Mouse (Mus musculus): ENCODE measurements around the gene Itga3. TPM values are rescaled to one million over a fixed set of nuclear protein-coding genes. Genes with fewer than 3 reads are reported as not detected.

The Itga3 gene
- polyA plus RNA-seq, 1 experiment from 2014 or later, result 0.06 TPM

DNA sequence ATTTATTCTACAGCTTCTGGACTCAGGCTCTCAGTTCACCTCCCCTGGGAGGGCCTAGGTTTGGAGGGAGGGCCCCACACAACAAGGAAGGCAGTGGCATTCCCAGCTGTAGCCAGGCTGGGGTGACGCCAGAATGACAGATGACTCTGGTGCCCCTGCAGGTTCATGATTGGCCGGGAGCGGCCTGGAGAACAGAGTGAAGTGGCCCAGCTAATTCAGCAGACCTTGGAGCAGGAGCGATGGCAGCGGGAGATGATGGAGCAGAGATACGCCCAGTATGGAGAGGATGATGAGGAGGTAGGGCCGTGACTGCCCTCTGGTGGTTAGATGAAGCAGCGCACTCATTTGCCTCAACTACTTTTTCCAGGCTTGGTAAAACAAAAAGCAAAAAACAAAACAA lies 75.5 kb downstream of the Itga3 start:
- Histone ChIP-seq H3K27ac (no peak overlapping the region), H3K79me2 (ENCODE audit: inconsistent target) (peaks cover 39% of the 10 kb centered on the region), H3K36me3 (ENCODE audit: inconsistent target) (peaks cover 89% of the 10 kb centered on the region), H3K4me3 (ENCODE audit: inconsistent target) (no peak overlapping the region)
- WGBS (ENCODE audit: missing documents), result 14% methylated on average over 8 of the region's 8 CpGs

DNA sequence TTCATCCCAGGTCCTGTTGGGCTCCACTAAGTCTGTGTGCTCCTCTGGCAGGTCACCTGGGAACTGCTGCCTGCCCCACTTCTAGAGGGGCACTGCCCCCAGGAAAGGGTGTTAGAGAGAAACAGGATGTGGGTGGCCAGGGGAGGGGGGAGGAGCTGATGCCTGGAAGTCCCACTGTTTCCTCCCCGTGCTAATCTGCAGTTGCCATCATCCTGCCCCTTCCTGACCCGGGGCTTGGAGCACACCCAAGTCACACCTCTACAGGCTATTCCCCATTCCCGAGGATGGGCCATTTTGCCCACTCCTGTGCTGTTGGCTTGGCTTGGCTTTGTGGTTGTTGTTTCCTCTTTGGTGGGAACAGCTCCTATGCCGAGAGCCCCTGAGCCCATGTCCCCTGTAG lies 76.1 kb downstream of the Itga3 start:
- Histone ChIP-seq H3K4me3 (ENCODE audit: inconsistent target) (no peak overlapping the region), H3K79me2 (ENCODE audit: inconsistent target) (peaks cover 44% of the 10 kb centered on the region), H3K27ac (no peak overlapping the region), H3K36me3 (ENCODE audit: inconsistent target) (peaks cover 89% of the 10 kb centered on the region)
- 9% methylated on average over 4 of the region's 4 CpGs for WGBS (ENCODE audit: missing documents)

DNA sequence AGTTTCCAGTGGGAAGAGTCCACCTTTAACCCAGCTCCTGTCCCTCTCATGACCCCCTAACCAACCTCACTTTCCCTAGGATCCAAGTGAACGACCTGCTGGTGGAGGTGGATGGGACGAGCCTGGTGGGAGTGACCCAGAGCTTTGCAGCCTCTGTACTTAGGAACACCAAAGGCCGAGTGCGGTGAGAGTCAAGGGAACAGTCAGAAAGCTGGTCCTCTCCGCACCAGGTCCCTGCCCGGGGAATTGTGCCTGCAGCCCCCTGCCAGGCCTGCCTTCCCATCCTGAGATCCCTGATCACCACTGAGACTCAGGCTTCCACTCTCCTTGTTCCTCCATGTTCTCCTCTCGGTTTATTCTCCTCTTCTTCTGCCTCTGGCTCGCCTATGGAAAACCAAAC lies 76.5 kb downstream of the Itga3 start:
- peaks cover 85% of the 10 kb centered on the region for H3K36me3 ChIP-seq (ENCODE audit: inconsistent target)
- H3K79me2 ChIP-seq (ENCODE audit: inconsistent target), result peaks cover 49% of the 10 kb centered on the region
- no peak overlapping the region for H3K27ac ChIP-seq
- 52% methylated on average over 8 of the region's 8 CpGs for WGBS (ENCODE audit: missing documents)
- H3K4me3 ChIP-seq (ENCODE audit: inconsistent target), result no peak overlapping the region

DNA sequence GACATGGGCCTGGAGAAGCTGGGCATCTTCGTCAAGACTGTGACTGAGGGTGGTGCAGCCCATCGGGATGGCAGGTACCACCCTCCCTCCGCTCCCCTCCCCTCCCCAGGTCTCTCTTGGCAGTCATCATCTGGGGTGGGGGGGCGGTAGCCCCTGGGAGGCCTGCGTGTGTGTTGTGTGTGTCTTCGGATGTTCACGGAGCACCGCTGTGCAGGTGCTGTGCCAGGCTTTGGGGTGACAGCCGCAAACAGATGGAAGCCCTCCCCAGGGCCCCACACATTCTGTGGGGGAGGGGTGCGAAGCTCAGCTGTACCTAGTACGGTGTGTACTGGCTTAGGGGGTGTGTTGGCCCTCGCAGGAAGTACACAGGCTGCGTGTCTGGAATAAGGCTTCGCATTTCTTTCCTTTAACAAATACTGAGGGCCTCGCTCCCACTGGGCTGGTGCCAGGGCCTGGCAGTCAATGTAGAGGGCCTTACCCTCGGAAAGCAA lies 78.5 kb downstream of the Itga3 start:
- no peak overlapping the region for H3K27ac ChIP-seq
- WGBS (ENCODE audit: missing documents), result 64% methylated on average over 16 of the region's 16 CpGs
- H3K36me3 ChIP-seq (ENCODE audit: inconsistent target), result peaks cover 67% of the 10 kb centered on the region
- H3K4me3 ChIP-seq (ENCODE audit: inconsistent target), result no peak overlapping the region
- peaks cover 69% of the 10 kb centered on the region for H3K79me2 ChIP-seq (ENCODE audit: inconsistent target)

DNA sequence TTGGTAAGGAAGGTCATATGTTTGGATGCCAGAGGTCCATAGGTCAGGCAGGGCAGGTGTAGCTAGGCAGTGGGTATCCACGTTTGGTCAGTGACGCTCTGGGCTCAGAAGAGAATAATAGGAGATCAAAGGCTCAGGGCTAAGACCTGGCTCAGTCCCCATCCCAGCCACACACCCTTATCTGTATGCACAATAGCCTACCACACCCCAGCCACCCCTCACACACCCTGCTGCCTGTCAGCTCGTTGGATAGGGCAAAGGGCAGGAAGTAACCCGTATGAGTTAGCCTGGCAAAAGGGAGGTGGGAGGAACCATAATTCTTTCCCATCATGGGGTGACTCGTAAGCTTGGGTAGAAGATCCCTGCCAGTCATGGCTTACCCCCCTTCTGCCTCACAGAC lies 79.0 kb downstream of the Itga3 start:
- peaks cover 62% of the 10 kb centered on the region for H3K36me3 ChIP-seq (ENCODE audit: inconsistent target)
- H3K4me3 ChIP-seq (ENCODE audit: inconsistent target), result no peak overlapping the region
- H3K27ac ChIP-seq, result no peak overlapping the region
- WGBS (ENCODE audit: missing documents), result 56% methylated on average over 5 of the region's 5 CpGs
- peaks cover 74% of the 10 kb centered on the region for H3K79me2 ChIP-seq (ENCODE audit: inconsistent target)

DNA sequence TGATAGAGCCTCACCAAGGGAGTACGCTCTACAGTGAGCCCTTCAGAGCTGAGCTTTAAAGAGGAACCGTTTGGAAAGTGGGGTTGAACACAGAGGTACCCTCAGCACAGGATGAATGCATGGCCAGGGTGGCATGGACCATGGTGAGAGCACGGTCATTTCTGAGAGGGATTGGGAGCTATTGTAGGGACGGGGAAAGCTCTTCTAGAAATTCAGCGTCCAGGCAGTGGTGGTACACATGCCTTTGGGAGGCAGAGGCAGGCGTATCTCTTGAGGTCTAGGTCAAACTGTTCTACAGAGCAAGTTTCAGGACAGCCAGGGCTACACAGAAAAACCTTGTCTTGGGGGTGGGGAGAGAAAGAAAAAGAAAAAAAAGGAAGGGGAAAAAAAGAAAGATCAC lies 79.6 kb downstream of the Itga3 start:
- WGBS (ENCODE audit: missing documents), result 72% methylated on average over 6 of the region's 6 CpGs
- Histone ChIP-seq H3K4me3 (ENCODE audit: inconsistent target) (no peak overlapping the region), H3K79me2 (ENCODE audit: inconsistent target) (peaks cover 79% of the 10 kb centered on the region), H3K36me3 (ENCODE audit: inconsistent target) (peaks cover 56% of the 10 kb centered on the region), H3K27ac (no peak overlapping the region)

DNA sequence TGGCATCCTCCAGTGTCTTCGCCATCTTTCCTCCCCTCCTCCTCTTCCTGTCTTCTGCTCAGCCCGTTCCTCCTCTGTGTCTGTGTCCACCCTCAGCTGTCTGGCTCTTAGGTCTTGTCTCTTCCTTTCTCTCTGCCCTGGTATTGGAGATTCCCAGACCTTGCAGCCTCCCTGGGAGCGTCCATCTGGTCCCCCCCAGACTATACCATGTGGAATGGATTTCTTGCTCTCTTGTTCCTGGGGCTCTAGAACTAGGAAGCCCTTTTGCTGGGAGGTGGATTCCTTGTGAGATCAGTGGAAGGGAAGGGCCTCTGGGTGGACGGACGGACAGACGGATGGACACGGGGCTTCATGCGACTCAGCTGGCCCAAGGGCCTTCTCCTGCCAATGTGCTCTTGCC lies 80.5 kb downstream of the Itga3 start:
- peaks cover 48% of the 10 kb centered on the region; the same call in 1 of the 2 replicates for H3K36me3 ChIP-seq (ENCODE audit: inconsistent target)

DNA sequence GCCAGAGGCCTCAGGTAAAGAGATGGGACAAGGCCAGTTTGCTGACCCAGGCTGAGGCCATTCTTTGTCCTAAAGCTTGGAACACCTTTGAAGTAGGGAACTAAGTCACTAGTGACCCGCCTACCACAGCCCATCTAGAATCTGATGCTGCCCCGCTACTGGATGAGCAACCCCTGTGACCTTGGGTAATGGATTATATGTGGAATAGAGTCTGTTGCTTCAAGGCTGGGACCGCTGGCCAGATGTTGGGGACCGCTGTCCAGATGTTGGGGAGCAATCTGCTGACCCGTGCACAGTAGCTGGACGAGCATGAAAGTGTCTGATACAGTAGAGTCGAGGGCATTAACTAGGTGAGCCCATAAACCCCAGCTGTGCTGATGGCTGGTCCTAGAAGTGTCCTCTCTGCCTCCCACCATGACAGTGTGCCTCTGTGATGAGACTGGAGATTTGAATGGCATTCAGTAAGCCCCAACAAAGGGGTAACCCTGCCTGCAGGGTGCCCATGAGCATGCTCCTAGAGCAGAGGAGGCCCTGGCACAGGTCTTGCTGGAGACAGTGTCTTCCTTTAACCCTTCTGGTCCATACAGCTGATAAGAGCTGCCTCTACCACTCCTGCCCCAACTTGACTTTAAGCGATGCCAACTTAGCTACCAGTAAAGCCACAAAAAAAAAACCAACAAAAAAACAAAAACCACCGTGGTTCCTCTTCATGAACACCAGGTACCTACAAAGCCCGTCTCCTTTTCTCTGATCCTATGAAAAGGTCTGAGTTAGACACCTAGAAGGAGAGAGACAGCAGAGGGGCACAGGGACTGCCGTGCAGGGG lies 81.4 kb downstream of the Itga3 start:
- Histone ChIP-seq H3K4me3 (ENCODE audit: inconsistent target) (peak overlapping the region; percentile 70), H3K79me2 (ENCODE audit: inconsistent target) (peaks cover 85% of the 10 kb centered on the region), H3K27ac (peak overlapping the region; percentile 93), H3K36me3 (ENCODE audit: inconsistent target) (peaks cover 40% of the 10 kb centered on the region; the same call in 1 of the 2 replicates)
- 47% methylated on average over 11 of the region's 11 CpGs for WGBS (ENCODE audit: missing documents)

More for the DNA sequence above, 80.5 kb downstream of the Itga3 start:
- Histone ChIP-seq H3K79me2 (ENCODE audit: inconsistent target) (peaks cover 84% of the 10 kb centered on the region), H3K27ac (no peak overlapping the region), H3K4me3 (ENCODE audit: inconsistent target) (no peak overlapping the region)
- 81% methylated on average over 8 of the region's 8 CpGs for WGBS (ENCODE audit: missing documents)

Other genes with a start within 250 kb of the Itga3 start
- 0.20 to 0.22 TPM in 2 of 3 replicates, not detected in the other for gene Col1a1, start 140.6 kb downstream of the Itga3 start, polyA plus RNA-seq (2018)
- not detected in 3 replicates for gene Hils1, start 109.2 kb downstream of the Itga3 start, polyA plus RNA-seq (2018)
- gene Sgca, start 100.5 kb downstream of the Itga3 start, polyA plus RNA-seq (2018), result not detected in 3 replicates
- 88.9 to 176 TPM (median 99.7 TPM) in 3 replicates for gene Ppp1r9b, start 85.8 kb downstream of the Itga3 start, polyA plus RNA-seq (2018)
- 0.06 TPM in 2 of 3 replicates, not detected in the other for gene Samd14, start 66.9 kb downstream of the Itga3 start, polyA plus RNA-seq (2018)
- 4.2 to 14.2 TPM (median 9.9 TPM) in 3 replicates for gene Pdk2, start 35.4 kb downstream of the Itga3 start, polyA plus RNA-seq (2018)
- gene Dlx3, start 43.3 kb upstream of the Itga3 start, polyA plus RNA-seq (2018), result not detected in 3 replicates
- not detected in 3 replicates for gene Dlx4, start 69.5 kb upstream of the Itga3 start, polyA plus RNA-seq (2018)
- not detected in 3 replicates for gene Tac4, start 184.7 kb upstream of the Itga3 start, polyA plus RNA-seq (2018)
- 36.7 to 45.2 TPM (median 38.3 TPM) in 3 replicates for gene Kat7, start 233.4 kb upstream of the Itga3 start, polyA plus RNA-seq (2018)